Mouse (Mus musculus): ENCODE measurements around the gene Cd52. TPM values are rescaled to one million over a fixed set of nuclear protein-coding genes. Genes with fewer than 3 reads are reported as not detected.

Gene Cd52
- total RNA-seq, 1 experiment from 2014 or later, result 342 TPM

DNA sequence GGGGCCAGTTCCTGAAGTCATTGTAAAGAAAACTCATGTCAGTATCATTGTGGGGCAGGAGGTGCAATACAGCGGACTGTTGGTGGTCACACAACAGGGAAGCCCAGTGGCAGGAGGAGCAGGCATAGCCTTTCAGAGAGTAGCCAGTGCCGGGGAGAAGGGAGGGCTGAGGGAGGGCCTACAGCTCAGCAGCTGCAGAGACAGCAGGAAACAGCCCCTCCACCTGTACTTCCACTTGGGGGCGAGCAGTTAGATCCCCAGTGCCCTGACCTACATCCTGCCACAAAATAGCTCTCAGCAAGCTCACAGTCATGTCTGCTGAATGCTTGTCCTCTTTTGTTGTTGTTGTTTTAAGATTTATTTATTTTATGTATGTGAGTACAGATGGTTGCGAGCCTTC lies 26.7 kb upstream of the Cd52 start:
- peak; percentile 16 to 33; a peak in 2 of 4 replicates for ATAC-seq (replicated peaks in 1 of 2; ENCODE audit: insufficient read depth in 1 of 2, low FRiP score in 2 of 2, low TSS enrichment in 1 of 2, low read depth in 1 of 2, poor library complexity in 2 of 2, severe bottlenecking in 2 of 2)

DNA sequence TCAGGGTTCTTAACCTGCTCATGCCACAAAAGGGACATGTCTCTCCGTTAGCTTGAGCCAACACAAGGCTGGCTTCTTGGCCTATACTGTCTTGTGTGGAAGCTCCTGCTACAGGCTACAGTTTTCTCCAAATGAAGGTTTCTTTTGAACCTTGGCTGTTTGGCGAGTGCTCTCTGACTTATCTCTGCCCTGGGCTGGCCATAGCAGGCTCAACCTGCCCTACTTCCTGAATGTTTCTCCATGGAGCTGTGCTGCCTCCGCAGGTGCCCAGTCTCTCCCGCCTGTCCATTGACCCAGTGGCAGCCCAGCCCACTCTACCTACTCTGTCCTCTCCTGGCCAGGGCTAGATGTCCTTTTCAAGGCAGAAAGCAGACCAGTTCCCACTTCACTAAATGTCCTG lies 26.0 kb upstream of the Cd52 start:
- ATAC-seq (replicated peaks in 1 of 2; ENCODE audit: insufficient read depth in 1 of 2, low FRiP score in 2 of 2, low TSS enrichment in 1 of 2, low read depth in 1 of 2, poor library complexity in 2 of 2, severe bottlenecking in 2 of 2), result no peak

DNA sequence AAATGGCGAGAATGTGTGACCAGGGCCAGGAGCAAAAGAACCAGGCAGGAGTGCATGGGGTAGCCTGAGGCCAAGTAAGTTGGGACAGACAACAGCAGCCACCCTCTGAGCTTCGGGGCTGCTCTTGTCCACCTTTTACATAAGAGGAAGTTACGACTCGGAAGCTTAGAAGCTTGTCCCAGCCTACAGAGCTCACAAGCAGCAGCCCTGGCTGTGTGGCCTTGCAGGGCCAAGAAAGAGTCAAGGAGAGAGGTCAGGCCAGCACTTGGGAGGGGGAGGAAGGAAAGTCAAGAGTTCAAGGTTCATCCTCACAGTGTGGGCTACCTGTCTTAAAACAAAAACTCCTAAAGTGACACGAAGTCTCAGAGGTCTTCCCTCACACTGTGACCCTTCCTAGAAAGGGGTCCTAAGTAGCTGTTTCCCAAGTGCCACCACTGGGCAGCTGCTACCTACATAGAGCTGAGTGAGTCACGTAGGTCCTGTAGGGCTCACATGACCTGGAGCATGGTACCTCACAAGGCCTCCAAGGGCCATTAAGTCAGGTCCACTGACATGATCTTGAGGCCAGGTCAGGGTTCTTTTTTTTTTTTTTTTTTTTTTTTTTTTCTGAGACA lies 25.4 kb upstream of the Cd52 start:
- ATAC-seq (replicated peaks in 1 of 2; ENCODE audit: insufficient read depth in 1 of 2, low FRiP score in 2 of 2, low TSS enrichment in 1 of 2, low read depth in 1 of 2, poor library complexity in 2 of 2, severe bottlenecking in 2 of 2), result 0 out of 4 replicates have a peak, but pooled peaks of 1 of the 2 experiments have one; percentile 11

DNA sequence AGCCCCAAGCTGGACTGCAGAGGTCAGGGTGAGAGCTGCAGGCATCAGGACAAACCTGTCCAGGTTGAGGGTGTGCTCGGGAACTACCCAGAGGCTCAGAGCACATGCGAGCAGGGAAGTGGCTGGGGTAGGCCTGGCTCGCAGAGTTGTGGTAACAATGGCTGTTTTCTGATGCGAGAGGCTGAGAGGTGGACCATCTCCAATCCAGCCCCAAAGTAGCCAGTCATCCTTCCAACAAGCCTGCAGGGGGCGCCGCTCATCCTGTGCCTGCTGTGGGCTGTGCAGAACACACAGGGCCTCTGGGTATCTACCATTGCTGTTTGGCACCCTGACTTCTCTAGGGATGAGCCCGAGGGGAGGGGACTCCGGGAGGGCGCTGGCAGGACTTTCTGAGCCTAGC lies 24.8 kb upstream of the Cd52 start:
- no peak for ATAC-seq (replicated peaks in 1 of 2; ENCODE audit: insufficient read depth in 1 of 2, low FRiP score in 2 of 2, low TSS enrichment in 1 of 2, low read depth in 1 of 2, poor library complexity in 2 of 2, severe bottlenecking in 2 of 2)

DNA sequence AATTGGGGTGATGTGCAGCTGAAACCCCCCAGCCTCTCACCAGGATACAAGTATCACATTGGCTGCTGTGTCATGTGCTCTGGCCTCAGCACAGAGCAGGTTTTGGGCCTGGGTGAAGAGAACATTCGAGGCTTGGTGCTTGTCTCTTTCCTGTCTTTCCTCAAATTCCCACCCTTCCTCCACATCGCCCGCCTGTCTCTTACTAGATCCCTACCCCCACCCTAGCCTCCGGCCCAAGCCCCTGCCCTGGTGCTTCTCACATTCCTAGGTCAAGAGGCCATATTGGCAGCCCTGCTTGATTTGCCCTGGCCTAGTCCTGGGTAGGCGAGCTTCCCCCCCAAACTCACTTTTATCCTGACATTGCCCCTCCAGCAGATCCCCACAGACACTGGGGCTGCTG lies 24.2 kb upstream of the Cd52 start:
- ATAC-seq (replicated peaks in 1 of 2; ENCODE audit: insufficient read depth in 1 of 2, low FRiP score in 2 of 2, low TSS enrichment in 1 of 2, low read depth in 1 of 2, poor library complexity in 2 of 2, severe bottlenecking in 2 of 2), result no peak

DNA sequence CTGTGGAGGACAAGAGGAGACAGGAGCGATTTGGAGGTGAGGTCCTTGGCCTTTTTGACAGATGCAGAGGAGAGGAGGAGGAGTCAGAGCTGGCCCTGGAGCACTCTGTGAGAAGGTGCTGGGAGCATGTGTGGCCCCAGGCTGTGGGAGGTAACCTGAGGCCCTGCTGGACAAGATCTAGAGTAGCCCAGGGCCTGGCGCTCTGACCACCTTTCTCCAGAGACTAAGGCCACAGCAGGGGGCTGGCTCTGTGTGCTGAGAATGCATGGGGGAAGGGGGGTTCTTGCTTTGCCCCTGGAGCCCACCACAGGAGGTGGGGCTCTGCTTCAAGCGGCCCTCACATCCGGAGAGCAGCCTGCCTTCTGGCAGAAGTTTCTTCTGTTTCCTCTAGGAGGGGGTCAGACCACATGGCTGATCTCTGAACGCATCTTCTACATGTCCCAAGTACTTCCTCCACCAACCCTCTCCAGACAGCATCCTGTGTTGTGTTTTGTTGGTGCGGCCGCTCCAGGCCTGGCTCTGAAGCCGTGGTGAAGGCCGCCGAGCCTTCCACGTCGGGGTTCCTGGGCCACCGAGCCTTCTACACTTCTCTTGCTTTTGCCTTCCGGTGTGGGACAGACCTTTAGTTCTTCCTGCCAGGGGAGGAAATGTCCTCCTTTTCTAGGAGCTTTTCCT lies 23.4 kb upstream of the Cd52 start:
- peak; percentile 25 to 27; a peak in 3 of 4 replicates for ATAC-seq (replicated peaks in 1 of 2; ENCODE audit: insufficient read depth in 1 of 2, low FRiP score in 2 of 2, low TSS enrichment in 1 of 2, low read depth in 1 of 2, poor library complexity in 2 of 2, severe bottlenecking in 2 of 2)

DNA sequence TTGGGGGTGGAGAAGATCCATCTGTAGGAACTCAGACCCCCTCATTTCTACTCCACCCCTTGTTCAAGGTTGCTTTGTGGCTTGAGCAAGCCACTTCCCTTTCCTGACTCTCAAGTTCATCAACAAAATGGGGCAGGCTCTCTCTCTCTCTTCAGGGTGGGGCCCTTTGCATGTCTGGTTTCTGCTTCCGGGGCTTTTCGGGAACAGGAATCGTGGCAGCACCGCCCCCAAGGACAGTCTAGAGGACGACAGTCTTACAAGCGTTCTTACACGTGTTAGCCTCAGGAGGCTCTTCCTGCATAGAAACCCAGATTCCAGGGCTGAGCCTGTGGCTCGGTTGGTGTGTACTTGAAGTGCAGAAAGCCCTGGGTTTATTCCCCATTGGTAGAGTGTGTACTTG lies 22.1 kb upstream of the Cd52 start:
- peak; percentile 54 to 68 for ATAC-seq (replicated peaks in 1 of 2; ENCODE audit: insufficient read depth in 1 of 2, low FRiP score in 2 of 2, low TSS enrichment in 1 of 2, low read depth in 1 of 2, poor library complexity in 2 of 2, severe bottlenecking in 2 of 2)

DNA sequence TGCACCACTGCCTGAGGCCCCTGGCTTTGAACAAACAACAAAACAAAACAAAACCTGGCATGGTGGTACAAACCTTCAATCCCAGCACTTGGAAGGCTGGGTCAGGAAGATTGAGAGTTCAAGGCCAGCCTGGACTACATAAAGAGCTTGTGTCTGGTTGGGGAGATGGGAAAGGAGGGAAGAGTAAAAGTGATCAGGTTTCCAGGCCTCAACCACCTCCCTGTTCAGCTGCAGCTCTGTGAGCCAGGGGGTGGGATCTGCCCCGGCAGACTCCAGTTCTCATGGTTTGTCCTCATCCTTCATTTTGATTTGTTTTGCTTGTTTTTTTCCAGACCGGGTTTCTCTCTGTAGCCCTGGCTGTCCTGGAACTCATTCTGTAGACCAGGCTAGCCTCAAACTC lies 21.6 kb upstream of the Cd52 start:
- no peak for ATAC-seq (replicated peaks in 1 of 2; ENCODE audit: insufficient read depth in 1 of 2, low FRiP score in 2 of 2, low TSS enrichment in 1 of 2, low read depth in 1 of 2, poor library complexity in 2 of 2, severe bottlenecking in 2 of 2)

DNA sequence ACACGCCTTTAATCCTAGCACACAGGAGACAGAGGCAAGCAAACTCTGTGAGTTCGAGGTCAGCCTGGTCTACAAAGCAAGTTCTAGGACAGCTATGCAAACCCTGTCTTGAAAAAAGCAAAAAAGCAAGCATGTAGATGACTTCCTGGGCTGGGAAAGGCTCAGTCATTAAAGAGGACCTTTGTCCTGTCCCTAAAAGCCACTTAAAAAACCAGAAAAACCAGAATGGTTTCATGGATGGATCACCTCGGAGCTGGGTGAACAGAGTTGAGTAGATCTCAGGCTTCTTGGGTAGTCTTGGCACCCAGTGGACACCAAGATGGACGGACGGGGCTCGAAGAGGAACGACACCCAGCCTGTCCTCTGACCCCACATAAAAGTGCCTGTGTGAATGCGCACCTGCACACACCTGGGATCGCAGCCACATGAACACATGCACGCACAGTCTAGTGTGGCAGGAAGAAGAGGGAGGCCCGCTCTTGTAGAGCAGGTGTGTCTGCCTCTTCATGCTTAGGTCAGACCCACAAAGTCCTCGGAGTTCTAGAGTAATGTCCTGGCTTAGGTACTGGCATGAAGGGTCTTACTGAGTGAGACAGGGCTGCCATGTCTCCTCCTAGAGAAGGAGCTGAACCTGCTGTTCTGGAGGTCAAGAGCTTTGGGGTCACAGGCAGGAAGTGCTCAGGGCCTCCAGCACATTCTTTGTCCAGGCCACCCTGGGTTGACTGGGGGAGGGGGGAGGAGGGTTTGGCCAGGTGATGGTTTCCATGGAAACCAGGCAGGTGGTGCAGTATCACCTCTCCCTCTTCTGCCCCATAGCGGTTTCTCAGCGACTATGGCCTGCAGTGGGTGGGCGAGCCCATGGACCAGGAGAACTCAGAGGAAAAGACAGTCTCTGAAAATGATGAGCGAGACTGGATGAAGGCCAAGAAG lies 20.6 kb upstream of the Cd52 start:
- no peak for ATAC-seq (replicated peaks in 1 of 2; ENCODE audit: insufficient read depth in 1 of 2, low FRiP score in 2 of 2, low TSS enrichment in 1 of 2, low read depth in 1 of 2, poor library complexity in 2 of 2, severe bottlenecking in 2 of 2)

DNA sequence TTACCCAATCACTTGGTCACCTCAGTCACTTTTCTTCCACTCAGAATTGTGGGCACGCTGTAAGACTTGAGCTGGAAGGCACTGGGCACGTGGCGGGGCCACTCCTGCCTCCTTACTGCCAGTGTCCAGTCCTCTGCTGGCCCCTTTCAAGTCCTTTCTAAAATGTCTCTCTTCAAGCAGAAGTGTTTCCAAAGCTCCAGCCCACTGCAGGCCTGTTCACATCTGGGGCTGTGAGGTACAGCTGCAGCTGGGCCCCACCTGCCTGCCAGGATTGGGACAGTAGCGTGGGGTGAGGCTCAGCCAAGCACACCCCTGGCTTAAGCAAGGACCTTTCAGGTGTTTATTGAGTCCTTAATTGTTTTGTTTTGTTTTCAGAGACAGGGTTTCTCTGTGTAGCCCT lies 19.2 kb upstream of the Cd52 start:
- no peak for ATAC-seq (replicated peaks in 1 of 2; ENCODE audit: insufficient read depth in 1 of 2, low FRiP score in 2 of 2, low TSS enrichment in 1 of 2, low read depth in 1 of 2, poor library complexity in 2 of 2, severe bottlenecking in 2 of 2)

DNA sequence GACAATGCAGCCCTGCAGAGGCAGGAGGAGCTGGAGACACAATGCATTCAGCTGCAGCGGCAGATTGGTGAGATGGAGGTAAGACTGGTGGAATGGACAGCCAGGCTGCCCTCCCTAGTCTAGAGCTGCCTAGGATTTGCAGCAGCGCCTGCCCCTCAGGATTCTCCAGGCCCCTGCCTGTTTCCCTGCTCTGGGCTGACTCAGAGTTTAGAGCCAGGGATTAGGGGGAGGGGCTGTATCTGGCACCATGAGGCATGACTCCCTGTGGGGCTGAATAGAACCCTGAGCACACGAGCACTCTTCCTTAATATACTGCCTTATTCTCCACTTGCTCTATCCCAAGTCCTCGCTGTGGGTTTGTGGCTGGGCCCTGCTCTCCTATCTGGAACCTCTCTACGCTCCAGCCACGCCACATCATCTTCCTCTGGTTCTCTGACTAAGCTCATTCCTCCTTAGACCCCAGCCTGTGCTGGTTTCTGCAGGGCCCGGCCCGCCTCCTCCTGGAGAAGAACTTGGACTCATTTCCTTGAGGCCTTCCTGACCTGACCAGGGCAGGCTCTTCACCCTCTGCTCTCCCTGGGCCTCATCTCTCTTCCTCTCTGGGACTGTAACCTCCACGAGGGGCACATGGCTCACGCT lies 18.6 kb upstream of the Cd52 start:
- ATAC-seq (replicated peaks in 1 of 2; ENCODE audit: insufficient read depth in 1 of 2, low FRiP score in 2 of 2, low TSS enrichment in 1 of 2, low read depth in 1 of 2, poor library complexity in 2 of 2, severe bottlenecking in 2 of 2), result no peak

DNA sequence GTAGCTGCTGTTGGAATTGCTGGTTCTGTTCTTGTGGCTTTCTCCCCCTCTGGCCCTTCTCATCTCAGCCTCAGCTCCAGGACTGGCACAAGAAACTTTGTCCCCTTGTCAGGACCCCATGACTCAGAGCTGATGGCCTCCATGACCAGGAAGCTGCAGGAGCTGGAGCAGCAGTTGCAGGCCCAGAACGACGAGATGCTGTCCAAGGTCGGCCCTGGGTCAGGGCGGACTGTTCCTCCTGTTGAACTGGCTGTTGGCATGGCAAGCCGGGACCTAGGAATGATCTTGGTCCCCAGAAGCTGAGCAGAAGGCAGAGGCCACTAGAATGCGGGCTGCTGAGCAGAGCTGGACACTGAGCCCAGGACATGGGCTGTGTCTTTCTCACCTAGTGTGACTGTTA lies 17.5 kb upstream of the Cd52 start:
- no peak for ATAC-seq (replicated peaks in 1 of 2; ENCODE audit: insufficient read depth in 1 of 2, low FRiP score in 2 of 2, low TSS enrichment in 1 of 2, low read depth in 1 of 2, poor library complexity in 2 of 2, severe bottlenecking in 2 of 2)

DNA sequence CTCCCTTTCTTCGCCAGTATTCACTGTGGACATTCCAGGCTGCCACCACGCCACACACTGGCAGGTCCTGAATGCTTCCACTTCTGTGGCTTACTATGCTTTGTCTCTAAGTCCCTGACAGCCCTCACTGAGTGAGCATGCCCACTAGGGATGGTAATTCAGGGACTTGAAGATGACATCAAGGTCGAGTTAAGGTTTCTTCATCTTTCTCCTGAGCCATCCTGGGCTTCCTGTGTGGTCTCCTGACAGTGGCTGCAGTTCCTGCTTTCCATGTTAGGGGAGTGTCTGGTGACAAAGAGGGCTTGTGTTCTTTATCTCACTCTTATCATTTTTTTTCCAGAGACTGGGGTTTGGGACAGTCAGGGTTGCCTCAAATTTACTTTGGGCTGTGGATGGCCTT lies 15.8 kb upstream of the Cd52 start:
- ATAC-seq (replicated peaks in 1 of 2; ENCODE audit: insufficient read depth in 1 of 2, low FRiP score in 2 of 2, low TSS enrichment in 1 of 2, low read depth in 1 of 2, poor library complexity in 2 of 2, severe bottlenecking in 2 of 2), result peak in 1 of 2 experiments; percentile 32; a peak in 1 of 4 replicates

DNA sequence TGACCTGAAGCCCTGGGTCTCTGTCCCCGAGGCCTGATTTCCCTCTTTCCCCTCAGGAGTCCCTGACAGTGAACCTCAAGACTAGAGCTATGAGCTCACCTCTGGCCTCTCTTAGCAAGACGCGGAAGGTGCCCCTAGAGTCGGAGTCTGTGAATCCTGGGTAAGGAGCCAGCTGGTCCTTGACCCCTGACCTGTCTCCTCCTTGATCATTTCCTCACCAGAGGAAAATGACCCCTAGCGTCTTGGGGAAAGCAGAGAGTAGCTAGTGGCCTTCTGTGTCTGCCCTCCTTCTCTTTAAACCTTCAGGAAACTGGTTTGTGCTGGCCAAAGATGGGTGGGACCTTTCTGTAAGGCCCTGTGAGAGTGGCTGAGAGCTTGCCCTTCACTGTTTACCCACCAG lies 13.3 kb upstream of the Cd52 start:
- no peak for ATAC-seq (replicated peaks in 1 of 2; ENCODE audit: insufficient read depth in 1 of 2, low FRiP score in 2 of 2, low TSS enrichment in 1 of 2, low read depth in 1 of 2, poor library complexity in 2 of 2, severe bottlenecking in 2 of 2)

DNA sequence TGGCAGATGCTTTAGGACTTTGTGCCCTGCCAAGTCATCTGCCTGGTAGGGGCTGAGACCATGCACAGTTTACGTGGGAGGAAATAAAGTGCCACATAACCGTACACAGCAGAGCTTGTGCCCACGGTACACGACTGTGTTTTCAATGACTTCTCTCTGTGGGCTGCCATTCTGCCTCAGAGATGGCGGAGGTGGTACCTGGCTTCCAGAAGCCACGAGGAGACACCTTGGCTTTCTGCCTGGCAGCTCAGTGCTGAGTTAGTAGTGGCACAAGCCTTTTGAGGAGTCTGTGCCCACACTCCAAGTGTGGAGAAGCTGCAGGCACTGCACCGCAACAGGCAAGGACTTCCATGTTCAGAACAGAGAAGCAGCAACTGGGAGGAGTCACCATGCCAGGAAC lies 12.8 kb upstream of the Cd52 start:
- no peak for ATAC-seq (replicated peaks in 1 of 2; ENCODE audit: insufficient read depth in 1 of 2, low FRiP score in 2 of 2, low TSS enrichment in 1 of 2, low read depth in 1 of 2, poor library complexity in 2 of 2, severe bottlenecking in 2 of 2)

DNA sequence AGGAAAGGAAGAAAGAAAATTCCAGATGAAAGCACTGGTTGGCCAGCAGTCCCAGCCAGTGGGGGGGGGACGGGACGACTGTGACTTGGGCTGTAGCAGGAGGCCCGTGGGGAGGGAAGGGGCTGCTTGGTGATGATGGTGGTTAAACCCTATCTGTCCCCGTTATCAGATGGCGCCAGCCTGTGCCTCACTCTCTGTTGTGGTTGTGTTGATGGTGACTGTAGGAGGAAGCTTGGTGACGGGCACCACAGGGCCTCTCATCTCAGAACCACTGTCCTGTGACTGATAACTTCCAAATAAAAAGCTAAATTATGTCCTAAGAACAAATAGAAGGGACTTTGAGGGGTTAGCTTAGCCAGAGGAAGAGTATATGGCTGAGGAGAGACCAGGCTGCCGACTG lies 11.2 kb upstream of the Cd52 start:
- ATAC-seq (replicated peaks in 1 of 2; ENCODE audit: insufficient read depth in 1 of 2, low FRiP score in 2 of 2, low TSS enrichment in 1 of 2, low read depth in 1 of 2, poor library complexity in 2 of 2, severe bottlenecking in 2 of 2), result peak; percentile 30 to 34; a peak in 1 of 4 replicates

DNA sequence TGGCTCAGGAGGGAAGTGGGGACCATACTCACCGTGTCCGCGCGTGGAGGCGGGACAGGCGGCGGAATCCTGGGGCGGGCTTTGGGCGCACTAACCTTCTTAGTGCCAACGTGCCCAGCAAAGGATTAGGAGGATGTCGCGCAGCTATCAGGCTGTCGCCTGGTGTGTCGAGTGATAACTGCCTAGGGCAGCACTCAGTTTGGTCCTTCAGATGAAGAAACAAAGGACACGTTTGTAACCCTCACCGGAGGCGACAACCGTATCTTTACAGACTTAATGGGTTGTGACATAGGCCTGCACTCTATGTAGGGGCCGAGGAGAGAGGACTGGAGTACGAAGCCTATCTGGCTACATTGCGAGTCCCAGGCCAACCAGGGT lies 7.8 kb upstream of the Cd52 start:
- ATAC-seq (replicated peaks in 1 of 2; ENCODE audit: insufficient read depth in 1 of 2, low FRiP score in 2 of 2, low TSS enrichment in 1 of 2, low read depth in 1 of 2, poor library complexity in 2 of 2, severe bottlenecking in 2 of 2), result peak in 1 of 2 experiments; percentile 23; a peak in 1 of 4 replicates

Data from hematopoietic stem cell, adult 5-6 weeks (primary cell).